Mouse (Mus musculus) E14TG2a.4 (cell line): ENCODE measurements around the gene Kat6b.

ENCODE experiments used
- CTCF ChIP-seq: conservative IDR thresholded peaks from 2 replicates; pipeline ENCODE4 v1.5.1; 2014; ENCODE audit warnings: low read length
- NANOG ChIP-seq: IDR thresholded peaks from 2 replicates; pipeline ENCODE4 v1.6.1; 2014; ENCODE audit warnings: borderline replicate concordance, low read length, mixed read lengths

DNA sequence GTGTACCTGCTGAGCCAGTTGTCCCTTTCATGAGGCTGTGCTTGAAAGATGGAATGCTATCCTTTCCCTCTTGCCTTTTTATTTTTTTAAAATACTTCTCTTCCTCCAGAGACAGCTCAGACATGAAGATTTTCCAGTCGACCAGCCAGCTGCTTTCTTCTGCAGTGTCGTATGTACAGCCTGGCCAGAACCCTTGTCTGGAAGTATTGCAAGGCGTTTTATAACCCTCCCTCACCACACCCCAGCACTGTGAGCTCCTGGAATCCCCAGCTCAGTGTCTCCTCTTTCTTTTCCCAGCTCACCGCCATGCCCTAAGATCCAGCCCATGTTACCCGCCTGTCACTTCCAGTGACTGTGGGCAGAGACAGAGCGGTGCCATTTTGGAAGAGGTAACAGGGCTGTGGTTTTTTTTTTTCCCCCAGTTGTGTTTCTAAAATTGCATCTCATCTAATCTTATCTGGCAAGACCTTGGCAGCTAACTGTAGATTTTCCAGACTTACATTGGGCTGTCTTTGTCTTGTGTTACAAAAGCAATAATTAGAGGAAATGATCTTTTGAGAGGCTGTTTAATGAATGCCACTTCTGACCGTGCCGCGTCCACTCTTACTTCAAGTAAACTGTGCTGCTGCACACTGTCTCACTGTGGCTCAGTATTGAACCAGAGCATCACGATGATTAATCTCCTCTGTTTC lies 77.4 kb downstream of the Kat6b start:
- TF ChIP-seq CTCF (no peak), NANOG (no peak)
